Mouse (Mus musculus): ENCODE data around the gene Adgrf3.

Adgrf3 gene

GRCm38 (mm10) chr5:30205493-30205892 lies at the start of gene Adgrf3:
Adgrf3 (minus strand) TSS chr5:30205722.
- in situ Hi-C loops (cut with MboI, MseI), result no loop called here

GRCm38 (mm10) chr5:30247666-30248065 lies 42.1 kb upstream of the Adgrf3 start:
- in situ Hi-C loops (cut with MboI, MseI), result loop anchor here in 1 of 2 experiments (5.0 kb wide), 1 partner anchor 695 kb away; no protein-coding TSS in a partner anchor

GRCm38 (mm10) chr5:30245861-30246416 lies 40.4 kb upstream of the Adgrf3 start:
- in situ Hi-C loops (cut with MboI, MseI), result loop anchor here in 1 of 2 experiments (5.0 kb wide), 1 partner anchor 696 kb away; no protein-coding TSS in a partner anchor

GRCm38 (mm10) chr5:30243741-30244140 lies 38.2 kb upstream of the Adgrf3 start:
- in situ Hi-C loops (cut with MboI, MseI), result no loop called here

GRCm38 (mm10) chr5:30242410-30242809 lies 36.9 kb upstream of the Adgrf3 start:
- in situ Hi-C loops (cut with MboI, MseI), result no loop called here

- in situ Hi-C loops (cut with MboI, MseI), result no loop called here
Measured at GRCm38 (mm10) chr5:30240552-30240951, 35.0 kb upstream of the Adgrf3 start.

GRCm38 (mm10) chr5:30238533-30238932 lies 33.0 kb upstream of the Adgrf3 start:
- in situ Hi-C loops (cut with MboI, MseI), result loop anchor here (5.0 to 10.0 kb wide), 2 partner anchors 86 to 664 kb away; no protein-coding TSS in a partner anchor

- in situ Hi-C loops (cut with MboI, MseI), result loop anchor here (5.0 to 10.0 kb wide), 2 partner anchors 83 to 661 kb away; no protein-coding TSS in a partner anchor
Measured at GRCm38 (mm10) chr5:30235641-30236126, 30.2 kb upstream of the Adgrf3 start.

- in situ Hi-C loops (cut with MboI, MseI), result loop anchor here in 1 of 2 experiments (10.0 kb wide), 1 partner anchor 659 kb away; no protein-coding TSS in a partner anchor
Measured at GRCm38 (mm10) chr5:30233979-30234378, 28.5 kb upstream of the Adgrf3 start.

- in situ Hi-C loops (cut with MboI, MseI), result loop anchor here in 1 of 2 experiments (10.0 kb wide), 1 partner anchor 658 kb away; no protein-coding TSS in a partner anchor
Measured at GRCm38 (mm10) chr5:30233042-30233441, 27.5 kb upstream of the Adgrf3 start.

- in situ Hi-C loops (cut with MboI, MseI), result loop anchor here in 1 of 2 experiments (10.0 kb wide), 1 partner anchor 658 kb away; no protein-coding TSS in a partner anchor
Measured at GRCm38 (mm10) chr5:30232271-30232971, 26.9 kb upstream of the Adgrf3 start, which contains the start of gene Selenoi. Selenoi (plus strand) TSS chr5:30232581.

- in situ Hi-C loops (cut with MboI, MseI), result loop anchor here in 1 of 2 experiments (10.0 kb wide), 1 partner anchor 657 kb away; no protein-coding TSS in a partner anchor
Measured at GRCm38 (mm10) chr5:30231891-30232270, 26.4 kb upstream of the Adgrf3 start.

- in situ Hi-C loops (cut with MboI, MseI), result loop anchor here in 1 of 2 experiments (10.0 kb wide), 1 partner anchor 656 kb away; no protein-coding TSS in a partner anchor
Measured at GRCm38 (mm10) chr5:30230901-30231300, 25.4 kb upstream of the Adgrf3 start.

- in situ Hi-C loops (cut with MboI, MseI), result no loop called here
Measured at GRCm38 (mm10) chr5:30222681-30223080, 17.2 kb upstream of the Adgrf3 start.

GRCm38 (mm10) chr5:30220666-30221065 lies 15.1 kb upstream of the Adgrf3 start:
- in situ Hi-C loops (cut with MboI, MseI), result no loop called here

- in situ Hi-C loops (cut with MboI, MseI), result loop anchor here in 1 of 2 experiments (10.0 kb wide), 1 partner anchor 415 kb away; no protein-coding TSS in a partner anchor
Measured at GRCm38 (mm10) chr5:30219715-30220114, 14.2 kb upstream of the Adgrf3 start.

- in situ Hi-C loops (cut with MboI, MseI), result loop anchor here in 1 of 2 experiments (10.0 kb wide), 1 partner anchor 419 kb away; no protein-coding TSS in a partner anchor
Measured at GRCm38 (mm10) chr5:30215970-30216369, 10.4 kb upstream of the Adgrf3 start.

GRCm38 (mm10) chr5:30214889-30215288 lies 9.4 kb upstream of the Adgrf3 start:
- in situ Hi-C loops (cut with MboI, MseI), result loop anchor here (5.0 to 10.0 kb wide), 5 partner anchors 62 to 420 kb away; no protein-coding TSS in a partner anchor

- in situ Hi-C loops (cut with MboI, MseI), result loop anchor here (5.0 to 10.0 kb wide), 5 partner anchors 67 to 424 kb away; no protein-coding TSS in a partner anchor
Measured at GRCm38 (mm10) chr5:30210758-30211157, 5.2 kb upstream of the Adgrf3 start.

GRCm38 (mm10) chr5:30207276-30207675 lies 1.8 kb upstream of the Adgrf3 start:
- in situ Hi-C loops (cut with MboI, MseI), result no loop called here

GRCm38 (mm10) chr5:30205034-30205433 lies 488 bp downstream of the Adgrf3 start:
- in situ Hi-C loops (cut with MboI, MseI), result no loop called here

GRCm38 (mm10) chr5:30204441-30204840 lies 1.1 kb downstream of the Adgrf3 start:
- in situ Hi-C loops (cut with MboI, MseI), result no loop called here

All from T-helper 17 cell (primary cell).